Mouse (Mus musculus) intestine, postnatal 0 days (tissue): Measurements from ENCODE around the gene Neurl4. TPM values are rescaled to one million over a fixed set of nuclear protein-coding genes. Genes with fewer than 3 reads are reported as not detected.
"Not testable (repeated sequence)": the region's sequence is repeated elsewhere in the genome, so short reads cannot be mapped to it uniquely, and the experiment has no call there.

ENCODE experiments used
- ATAC-seq: fragments of 200-750 bp; cut with Nextera tagmentation; 2 replicates; pipeline ENCODE4 v1.8.0; 2017; ENCODE audit warnings: mild to moderate bottlenecking, moderate TSS enrichment, moderate library complexity
- H3K27ac ChIP-seq: fragments of 300-500 bp; sonication (generic); 2 replicates; pipeline ENCODE4 v1.5.1; 2014; ENCODE audit warnings: mild to moderate bottlenecking, low read depth, low read length, moderate library complexity
- H3K27me3 ChIP-seq: fragments of 300-500 bp; sonication (generic); replicated peaks from 2 replicates; pipeline ENCODE4 v1.6.1; 2014; ENCODE audit warnings: low read length, mixed read lengths; ENCODE audit not compliant: control insufficient read depth, insufficient read depth
- H3K36me3 ChIP-seq: fragments of 300-500 bp; sonication (generic); 2 replicates; pipeline ENCODE4 v1.6.1; 2014; ENCODE audit warnings: mild to moderate bottlenecking, moderate library complexity; ENCODE audit not compliant: control insufficient read depth, insufficient read depth
- H3K4me1 ChIP-seq: fragments of 300-500 bp; sonication (generic); replicated peaks from 2 replicates; pipeline ENCODE4 v1.6.1; 2014; ENCODE audit warnings: antibody characterized with exemption, low read length, mixed read lengths; ENCODE audit not compliant: control insufficient read depth, insufficient read depth
- H3K4me2 ChIP-seq: fragments of 300-500 bp; sonication (generic); replicated peaks from 2 replicates; pipeline ENCODE4 v1.6.1; 2014; ENCODE audit warnings: low read depth, mild to moderate bottlenecking, moderate library complexity
- H3K4me3 ChIP-seq: fragments of 300-500 bp; sonication (generic); 2 replicates; pipeline ENCODE4 v1.5.1; 2014; ENCODE audit warnings: low read depth, low read length
- H3K9ac ChIP-seq: fragments of 300-500 bp; sonication (generic); 2 replicates; pipeline ENCODE4 v1.6.1; 2014; ENCODE audit warnings: mild to moderate bottlenecking, low read depth, low read length
- H3K9me3 ChIP-seq: fragments of 300-500 bp; sonication (generic); 2 replicates; pipeline ENCODE4 v1.6.1; 2016; ENCODE audit warnings: mixed run types; ENCODE audit not compliant: control insufficient read depth
- CTCF ChIP-seq: sonication (generic); IDR thresholded peaks from 2 replicates; pipeline ENCODE4 v1.5.1; 2016; ENCODE audit warnings: low read depth, mild to moderate bottlenecking, control low read depth, antibody characterized with exemption, moderate library complexity
- WGBS: fragments of 180-500 bp; shearing (Covaris S2); extraction: QIAGEN DNeasy Blood & Tissue Kit; methylation state at CpG from one replicate; pipeline ENCODE4 v1.1.7; 2014; 5-methylcytosine and 5-hydroxymethylcytosine counted together
- polyA plus RNA-seq: library from polyadenylated mRNA; unstranded; fragments of >200 nt; fragmentation: Nextera tagmentation; extraction: Ambion mirVana; gene quantifications from 2 replicates; pipeline ENCODE4 v1.2.1, GENCODE M21; 2015

Gene Neurl4
- polyA plus RNA-seq, 1 experiment from 2014 or later: 10.3 TPM

GRCm38 (mm10) chr11:69914917-69915430, 14.1 kb downstream of the Neurl4 start:
- Histone ChIP-seq H3K9me3 (no peaks in the 10 kb centered on the region), H3K36me3 (peaks cover 72% of the 10 kb centered on the region), H3K27me3 (no peaks in the 10 kb centered on the region), H3K4me2 (peak overlapping the region; percentile 91), H3K9ac (no peak overlapping the region; the same call in 1 of the 2 replicates), H3K27ac (no peak overlapping the region), H3K4me1 (0 out of 2 replicates have a peak, but pooled peaks cover 5% of the 10 kb centered on the region), H3K4me3 (peak overlapping the region; percentile 78)
- no peak for ATAC-seq
- TF ChIP-seq CTCF: no peak
- 33% methylated on average over 9 of the region's 9 CpGs for WGBS

- Histone ChIP-seq H3K9ac (no peak overlapping the region), H3K9me3 (no peaks in the 10 kb centered on the region), H3K4me3 (no peak overlapping the region), H3K27ac (no peak overlapping the region), H3K4me2 (0 out of 2 replicates have a peak overlapping the region, but pooled peaks have one; percentile 91), H3K36me3 (peaks cover 62% of the 10 kb centered on the region), H3K27me3 (no peaks in the 10 kb centered on the region), H3K4me1 (0 out of 2 replicates have a peak, but pooled peaks cover 5% of the 10 kb centered on the region)
- no peak for TF ChIP-seq CTCF
- 59% methylated on average over 5 of the region's 5 CpGs for WGBS
- ATAC-seq: no peak
These were observed 15.1 kb downstream of the Neurl4 start for GRCm38 (mm10) chr11:69915667-69916627.

- WGBS: 59% methylated on average over 7 of the region's 7 CpGs
- H3K36me3 ChIP-seq: peaks cover 53% of the 10 kb centered on the region
These were observed 15.9 kb downstream of the Neurl4 start for GRCm38 (mm10) chr11:69916652-69917378.

GRCm38 (mm10) chr11:69917379-69917948, 16.6 kb downstream of the Neurl4 start:
- peaks cover 47% of the 10 kb centered on the region for H3K36me3 ChIP-seq
- H3K4me1 ChIP-seq: 0 out of 2 replicates have a peak, but pooled peaks cover 5% of the 10 kb centered on the region
- no peaks in the 10 kb centered on the region for H3K9me3 ChIP-seq
- H3K4me3 ChIP-seq: no peak overlapping the region
- 81% methylated on average over 8 of the region's 8 CpGs for WGBS
- no peaks in the 10 kb centered on the region for H3K27me3 ChIP-seq
- H3K4me2 ChIP-seq: no peak overlapping the region
- no peak for ATAC-seq
- no peak overlapping the region; the same call in 1 of the 2 replicates for H3K27ac ChIP-seq
- TF ChIP-seq CTCF: no peak
- no peak overlapping the region for H3K9ac ChIP-seq

More at GRCm38 (mm10) chr11:69916652-69917378, 15.9 kb downstream of the Neurl4 start:
- H3K4me1 ChIP-seq, H3K4me2 ChIP-seq, H3K9me3 ChIP-seq, H3K4me3 ChIP-seq, H3K27ac ChIP-seq, H3K27me3 ChIP-seq, ATAC-seq, H3K9ac ChIP-seq: not testable (repeated sequence)

GRCm38 (mm10) chr11:69918118-69918517, 17.2 kb downstream of the Neurl4 start:
- Histone ChIP-seq H3K9ac (no peak overlapping the region), H3K27ac (no peak overlapping the region), H3K4me1 (0 out of 2 replicates have a peak, but pooled peaks cover 5% of the 10 kb centered on the region), H3K27me3 (no peaks in the 10 kb centered on the region), H3K4me3 (no peak overlapping the region), H3K36me3 (peaks cover 41% of the 10 kb centered on the region), H3K4me2 (no peak overlapping the region), H3K9me3 (no peaks in the 10 kb centered on the region)
- WGBS: 68% methylated on average over 5 of the region's 5 CpGs
- TF ChIP-seq CTCF: no peak
- ATAC-seq: no peak
